8 mouse cellular contexts compared by ENCODE assay signal in genomic region chr11:59839008-59839458, GRCm38 (mm10). TPM values are rescaled to one million over a fixed set of nuclear protein-coding genes. Genes with fewer than 3 reads are reported as not detected.
DNase-seq lines count a peak whose midpoint lies in the region; ATAC-seq and TF ChIP-seq lines count a peak whose summit lies in the region.

Gene Nt5m (plus strand): TSS chr11:59839447.

- H3K27me3 ChIP-seq in E14TG2a.4 (ENCODE audit: insufficient read depth, low read length) = no peaks in the 10 kb centered on the region
- H3K27me3 ChIP-seq in forebrain, embryonic 11.5 days (ENCODE audit: control insufficient read depth, insufficient read depth, low read length) = no peaks in the 10 kb centered on the region
- no peaks in the 10 kb centered on the region for H3K27me3 ChIP-seq in heart, embryonic 16.5 days (ENCODE audit: control insufficient read depth, insufficient read depth, low read length)
- H3K27me3 ChIP-seq in liver, embryonic 14.5 days (ENCODE audit: control insufficient read depth, insufficient read depth, low read length) = no peaks in the 10 kb centered on the region
- H3K27me3 ChIP-seq in stomach, embryonic 16.5 days (ENCODE audit: control insufficient read depth, insufficient read depth, low read length) = no peaks in the 10 kb centered on the region

- no peaks in the 10 kb centered on the region for H3K9me3 ChIP-seq in E14TG2a.4 (ENCODE audit: low read length)
- H3K9me3 ChIP-seq in forebrain, embryonic 11.5 days (ENCODE audit: control insufficient read depth, low read length) = no peaks in the 10 kb centered on the region
- H3K9me3 ChIP-seq in heart, embryonic 16.5 days (replicated peaks; ENCODE audit: control insufficient read depth, low read length) = no peaks in the 10 kb centered on the region
- H3K9me3 ChIP-seq in liver, embryonic 14.5 days (ENCODE audit: control insufficient read depth, low read length) = no peaks in the 10 kb centered on the region
- H3K9me3 ChIP-seq in stomach, embryonic 16.5 days (replicated peaks; ENCODE audit: control insufficient read depth, low read length) = no peaks in the 10 kb centered on the region

- H3K4me1 ChIP-seq in E14TG2a.4 (replicated peaks; ENCODE audit: low read depth, low read length) = peaks cover 27% of the 10 kb centered on the region
- H3K4me1 ChIP-seq in forebrain, embryonic 11.5 days (replicated peaks; ENCODE audit: control insufficient read depth, insufficient read depth, low read length) = peaks cover 5% of the 10 kb centered on the region
- H3K4me1 ChIP-seq in heart, embryonic 16.5 days (ENCODE audit: control insufficient read depth, insufficient read depth, low read length) = peaks cover 17% of the 10 kb centered on the region
- peaks cover 14 to 16% of the 10 kb centered on the region in 2 experiments for H3K4me1 ChIP-seq in liver, embryonic 14.5 days (replicated peaks; ENCODE audit: control insufficient read depth in 2 of 2, insufficient read depth in 2 of 2, low read length in 1 of 2)
- peaks cover 18% of the 10 kb centered on the region for H3K4me1 ChIP-seq in stomach, embryonic 16.5 days (ENCODE audit: control insufficient read depth, insufficient read depth, low read length)

- peak within 1 kb of the TSS; percentile 96 for H3K27ac ChIP-seq in forebrain, embryonic 11.5 days (ENCODE audit: low read depth, low read length)
- peak within 1 kb of the TSS; percentile 96 for H3K27ac ChIP-seq in heart, embryonic 16.5 days (ENCODE audit: low read length)
- H3K27ac ChIP-seq in liver, embryonic 14.5 days = peak within 1 kb of the TSS; percentile 82
- H3K27ac ChIP-seq in stomach, embryonic 16.5 days (ENCODE audit: low read length) = peak within 1 kb of the TSS; percentile 99

- under 1% methylated on average over 24 of the region's 24 CpGs for WGBS in forebrain, embryonic 11.5 days
- WGBS in heart, embryonic 16.5 days = under 1% methylated on average over 24 of the region's 24 CpGs
- under 1% methylated on average over 24 of the region's 24 CpGs for WGBS in liver, embryonic 14.5 days (ENCODE audit: insufficient replicate concordance)
- WGBS in stomach, embryonic 16.5 days = under 1% methylated on average over 24 of the region's 24 CpGs

- TF ChIP-seq CTCF in E14TG2a.4 (conservative IDR thresholded peaks at IDR 0.05; ENCODE audit: low read length) = no peak
- no peak for TF ChIP-seq CTCF in liver, embryonic 14.5 days (IDR thresholded peaks at IDR 0.05; ENCODE audit: low read depth)

- ATAC-seq in forebrain, embryonic 11.5 days (replicated peaks; ENCODE audit: low FRiP score) = peak; percentile 97
- peak; percentile 97 for ATAC-seq in heart, embryonic 16.5 days (replicated peaks; ENCODE audit: extremely low read depth, insufficient read depth, low FRiP score)
- peak; percentile 97 for ATAC-seq in liver, embryonic 14.5 days (ENCODE audit: insufficient read depth)
- ATAC-seq in stomach, embryonic 16.5 days (ENCODE audit: insufficient read depth, low FRiP score) = peak; percentile 97

- TF ChIP-seq EP300 in liver, embryonic 14.5 days (IDR thresholded peaks at IDR 0.05; ENCODE audit: low read depth) = peak; percentile 58; the same call in 1 of the 2 replicates

- H3K36me3 ChIP-seq in E14TG2a.4 (ENCODE audit: insufficient read depth, low read length) = peaks cover 42% of the 10 kb centered on the region
- H3K36me3 ChIP-seq in forebrain, embryonic 11.5 days (ENCODE audit: control insufficient read depth, insufficient read depth, low read length) = no peaks in the 10 kb centered on the region
- peaks cover 9% of the 10 kb centered on the region; the same call in 1 of the 2 replicates for H3K36me3 ChIP-seq in heart, embryonic 16.5 days (ENCODE audit: control insufficient read depth, insufficient read depth)
- peaks cover 11% of the 10 kb centered on the region for H3K36me3 ChIP-seq in liver, embryonic 14.5 days (replicated peaks; ENCODE audit: control insufficient read depth, insufficient read depth, low read depth)
- peaks cover 13% of the 10 kb centered on the region; the same call in 1 of the 2 replicates for H3K36me3 ChIP-seq in stomach, embryonic 16.5 days (ENCODE audit: control insufficient read depth, insufficient read depth, low read length)

- DNase-seq in c-Kit-positive CD71-positive TER-119-negative erythroid progenitor cells, embryonic 14.5 days (ENCODE audit: low read depth) = peak; percentile 85
- peak; percentile 96 for DNase-seq in forebrain, embryonic 11.5 days (ENCODE audit: low spot score)
- DNase-seq in kidney, postnatal 36 days = peak; percentile 95 to 96
- DNase-seq in liver, embryonic 14.5 days (ENCODE audit: low read depth in 3 of 3, low spot score in 3 of 3) = peak; percentile 90
- peak; percentile 92 for DNase-seq in neural tube, embryonic 10.5 days (ENCODE audit: extremely low spot score, low spot score)

- H3K9ac ChIP-seq in forebrain, embryonic 11.5 days (ENCODE audit: low read length) = peak within 1 kb of the TSS; percentile 80
- peak within 1 kb of the TSS; percentile 92 for H3K9ac ChIP-seq in heart, embryonic 16.5 days (ENCODE audit: low read length)
- H3K9ac ChIP-seq in liver, embryonic 14.5 days (replicated peaks) = peak within 1 kb of the TSS; percentile 91
- H3K9ac ChIP-seq in stomach, embryonic 16.5 days (ENCODE audit: low read length) = peak within 1 kb of the TSS; percentile 98

- peak within 1 kb of the TSS; percentile 99 for H3K4me3 ChIP-seq in E14TG2a.4 (replicated peaks; ENCODE audit: low read length)
- peak within 1 kb of the TSS; percentile 69 for H3K4me3 ChIP-seq in forebrain, embryonic 11.5 days (ENCODE audit: low read depth, low read length)
- H3K4me3 ChIP-seq in heart, embryonic 16.5 days (ENCODE audit: low read length) = peak within 1 kb of the TSS; percentile 78
- peak within 1 kb of the TSS; percentile 82 to 84 for H3K4me3 ChIP-seq in liver, embryonic 14.5 days (ENCODE audit: insufficient read depth in 1 of 2, low read depth in 2 of 2, low read length in 2 of 2)
- H3K4me3 ChIP-seq in stomach, embryonic 16.5 days (replicated peaks; ENCODE audit: low read length) = peak within 1 kb of the TSS; percentile 97

- peak within 1 kb of the TSS; percentile 62 for H3K4me2 ChIP-seq in forebrain, embryonic 11.5 days (ENCODE audit: low read depth, low read length, severe bottlenecking)
- H3K4me2 ChIP-seq in heart, embryonic 16.5 days (ENCODE audit: low read depth, low read length) = peak within 1 kb of the TSS; percentile 70
- H3K4me2 ChIP-seq in liver, embryonic 14.5 days (ENCODE audit: low read depth) = peak within 1 kb of the TSS; percentile 88
- peak within 1 kb of the TSS; percentile 78 for H3K4me2 ChIP-seq in stomach, embryonic 16.5 days (ENCODE audit: low read depth, low read length)

RNA-seq across cellular contexts. Expression of gene Nt5m, which starts in this region (rescaled TPM):
- polyA plus RNA-seq in forebrain, embryonic 11.5 days (2014; fragmentation: Nextera tagmentation; extraction: Ambion mirVana) = 39.1 and 40.5 TPM in 2 replicates
- 42.4 and 42.7 TPM in 2 replicates for polyA plus RNA-seq in heart, embryonic 16.5 days (2015; fragmentation: Nextera tagmentation; extraction: Ambion mirVana)
- 8.5 and 8.9 TPM in 2 replicates for polyA plus RNA-seq in liver, embryonic 14.5 days (2012; rRNA removed)
- polyA plus RNA-seq in liver, embryonic 14.5 days (2014; fragmentation: Nextera tagmentation; extraction: Ambion mirVana) = 10.0 and 10.6 TPM in 2 replicates
- 29.4 and 31.6 TPM in 2 replicates for polyA plus RNA-seq in stomach, embryonic 16.5 days (2015; fragmentation: Nextera tagmentation; extraction: Ambion mirVana)

Comparison
In these comparisons a context has a peak if more than half of its experiments do, and no peak if none do; other contexts are left out.
1. Peak in every context shown above with its lines: DNase-seq, ATAC-seq, H3K4me3 ChIP-seq and H3K27ac ChIP-seq.